Mouse (Mus musculus) effector memory CD4-positive, alpha-beta T cell, adult 7 months (primary cell): ENCODE results near the gene Tmem56. TPM values are rescaled to one million over a fixed set of nuclear protein-coding genes. Genes with fewer than 3 reads are reported as not detected.

Experiments
- polyA plus RNA-seq: library from polyadenylated mRNA; unstranded; fragments of 100-300 nt; shearing (Covaris generic); gene quantifications from one replicate; pipeline ENCODE4 v1.2.1, GENCODE M21; 2017

Gene Tmem56
- 0.10 TPM for polyA plus RNA-seq

GRCm38 (mm10) chr3:121282998-121283397 is at the start of gene Tmem56:
TSS of gene Tmem56 (minus strand) at chr3:121283098.

GRCm38 (mm10) chr3:121291560-121292258 is 8.8 kb upstream of the Tmem56 start, which contains the start of gene Alg14:
TSS of gene Alg14 (plus strand) at chr3:121291773.

GRCm38 (mm10) chr3:121171243-121171871 is 111.5 kb downstream of the Tmem56 start, which contains the start of gene Rwdd3:
TSS of gene Rwdd3 (minus strand) at chr3:121171695.

Other genes starting within 250 kb of the Tmem56 start
- 3.2 TPM for gene Rwdd3, start 111.4 kb downstream of the Tmem56 start, polyA plus RNA-seq
- 10.5 TPM for gene Alg14, start 8.7 kb upstream of the Tmem56 start, polyA plus RNA-seq
- 2.3 TPM for gene Cnn3, start 143.4 kb upstream of the Tmem56 start, polyA plus RNA-seq
- gene Slc44a3, start 249.3 kb upstream of the Tmem56 start, polyA plus RNA-seq = not detected